Mouse (Mus musculus) WW6 (cell line): ENCODE measurements at regions not wholly inside any gene's neighbourhood (a gene's known extent, or its start where the extent isn't known, plus 50 kb on each side); places are given as distances from the start of the nearest gene placed in this dataset.
A peak's percentile ranks its signal among the peaks of the same experiment; 100 is the strongest.
"Not testable (repeated sequence)": the region's sequence is repeated elsewhere in the genome, so short reads cannot be mapped to it uniquely, and the experiment has no call there.

Source experiments
- DNase-seq: peaks from one replicate; pipeline ENCODE4 v3.0.0-alpha.2; 2013; ENCODE audit warnings: low read depth, low spot score

- DNase-seq, result no peak
Measured at GRCm38 (mm10) chr1:136680173-136680572, 55.5 kb downstream of the Zfp281 start.

DNA sequence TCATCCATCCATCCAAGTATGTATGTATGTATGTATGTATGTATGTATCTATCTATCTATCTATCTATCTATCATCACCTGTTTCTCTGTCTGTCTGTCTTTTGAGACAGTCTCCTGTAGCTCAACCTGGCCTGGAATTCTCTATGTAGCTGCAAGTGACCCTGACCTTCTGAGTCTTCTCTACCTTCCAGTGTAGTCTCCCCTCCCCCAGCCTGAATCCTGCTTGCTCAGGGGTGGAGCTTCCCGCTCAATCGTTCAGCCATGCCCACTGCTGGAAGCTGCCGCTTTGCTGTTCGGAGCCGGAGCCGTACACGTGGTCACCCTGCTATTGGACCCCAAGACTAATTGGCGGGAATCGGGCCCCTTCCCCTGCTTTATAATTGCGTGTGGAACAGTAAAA is 57.6 kb downstream of the Zfp281 start:
- not testable (repeated sequence) for DNase-seq

DNA sequence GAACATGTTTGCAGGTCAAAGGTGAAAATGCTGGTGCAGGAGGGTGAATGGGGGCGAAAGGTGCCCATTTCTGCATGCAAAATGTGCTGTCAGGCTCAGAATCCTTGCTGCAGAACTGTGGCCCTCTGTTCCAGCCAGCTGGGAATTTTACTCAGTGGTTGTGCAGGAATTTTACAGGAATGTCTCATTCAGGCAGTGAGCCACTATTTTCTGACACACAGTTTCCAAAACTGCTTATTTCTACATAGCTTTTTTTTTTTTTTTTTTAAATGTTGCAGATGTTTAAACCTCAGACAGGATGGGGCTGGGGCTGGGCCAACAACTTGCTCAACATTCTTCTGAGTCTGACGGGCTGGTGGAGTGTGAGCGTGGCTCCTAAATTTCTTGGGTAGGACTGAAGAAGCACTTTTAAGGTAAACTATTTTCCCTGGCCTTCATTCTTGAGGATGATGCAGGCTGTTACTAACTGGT is 58.4 kb downstream of the Zfp281 start:
- no peak for DNase-seq

GRCm38 (mm10) chr1:136683561-136684131 is 58.9 kb downstream of the Zfp281 start:
- no peak for DNase-seq

DNA sequence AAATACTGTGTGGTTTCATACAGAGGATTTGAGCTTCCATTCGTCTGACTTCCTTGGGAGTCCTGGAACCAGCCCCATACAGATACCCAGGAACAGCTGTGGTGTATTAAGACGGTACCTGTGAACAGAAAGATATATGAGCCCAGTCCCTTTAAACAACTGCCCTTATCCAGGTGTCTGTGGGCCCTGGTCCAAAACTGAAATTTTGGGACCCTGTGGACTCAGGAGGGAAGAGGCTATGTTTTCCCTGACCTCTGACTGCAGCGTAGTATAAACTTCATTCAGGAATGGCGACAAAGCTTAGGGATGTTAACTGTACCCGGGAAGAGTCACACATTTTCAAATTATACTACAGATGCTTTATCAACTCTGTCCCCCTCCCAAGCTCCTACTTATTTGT is 59.8 kb downstream of the Zfp281 start:
- DNase-seq, result no peak

DNA sequence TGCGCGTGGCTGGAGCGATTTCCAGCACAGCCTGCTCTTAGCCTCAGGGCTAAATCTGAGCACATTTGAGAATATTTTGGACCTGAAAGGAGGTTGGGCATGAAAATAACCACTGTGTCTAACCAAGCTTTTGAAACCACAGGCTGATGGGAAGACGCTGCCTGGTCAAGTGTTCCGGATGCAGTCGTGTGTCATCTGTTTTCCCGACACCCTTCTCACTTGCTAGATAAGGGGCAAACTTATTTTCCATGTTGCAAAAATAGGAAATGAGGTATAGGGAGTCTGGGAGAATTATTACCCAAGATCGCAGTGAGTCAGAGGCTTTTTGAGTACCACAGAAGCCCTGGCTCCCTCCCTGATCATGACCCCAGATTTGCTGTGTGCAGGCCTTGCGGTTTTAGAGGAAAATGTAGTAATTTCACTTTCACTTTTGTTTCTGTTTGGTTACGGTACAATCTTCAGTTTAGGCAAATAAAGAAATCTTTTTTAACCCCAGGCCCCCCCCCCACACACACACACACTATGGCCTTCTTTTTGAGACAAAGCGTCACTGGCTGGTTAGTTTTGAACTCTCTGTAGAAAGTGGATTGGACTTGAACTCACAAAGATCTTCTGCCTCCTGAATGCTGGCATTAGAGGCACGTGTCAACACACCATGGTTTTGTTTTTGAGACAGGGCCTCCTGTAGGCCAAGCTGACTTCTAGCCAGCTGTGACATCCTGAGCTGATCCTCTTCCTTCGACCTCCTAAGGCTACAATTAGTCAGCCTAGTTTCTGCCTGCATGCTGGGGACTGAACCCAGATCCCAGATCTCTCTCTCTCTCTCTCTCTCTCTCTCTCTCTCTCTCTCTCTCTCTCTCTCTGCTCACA is 60.7 kb downstream of the Zfp281 start:
- no peak for DNase-seq

DNA sequence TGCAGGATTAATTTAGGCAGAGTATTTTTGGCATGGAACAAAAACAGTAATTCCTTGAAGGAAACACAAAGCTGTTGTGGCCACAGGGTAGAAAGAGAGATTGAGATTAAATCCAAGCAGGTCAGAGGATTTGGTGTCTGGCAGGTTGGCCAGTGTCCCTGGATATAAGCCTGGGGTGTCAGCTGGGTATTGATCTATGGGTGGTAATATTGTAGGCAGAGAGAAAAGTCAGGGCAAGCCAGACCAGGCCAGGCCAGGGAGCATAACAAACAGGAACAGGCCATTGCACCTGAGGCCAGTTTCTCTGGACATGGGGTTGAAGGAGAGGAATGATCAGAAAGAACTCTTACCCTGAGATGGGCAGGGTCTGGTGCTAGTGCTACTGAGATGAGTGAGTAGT is 61.8 kb downstream of the Zfp281 start:
- DNase-seq, result no peak

GRCm38 (mm10) chr1:136690068-136690467 is 65.4 kb downstream of the Zfp281 start:
- no peak for DNase-seq

DNA sequence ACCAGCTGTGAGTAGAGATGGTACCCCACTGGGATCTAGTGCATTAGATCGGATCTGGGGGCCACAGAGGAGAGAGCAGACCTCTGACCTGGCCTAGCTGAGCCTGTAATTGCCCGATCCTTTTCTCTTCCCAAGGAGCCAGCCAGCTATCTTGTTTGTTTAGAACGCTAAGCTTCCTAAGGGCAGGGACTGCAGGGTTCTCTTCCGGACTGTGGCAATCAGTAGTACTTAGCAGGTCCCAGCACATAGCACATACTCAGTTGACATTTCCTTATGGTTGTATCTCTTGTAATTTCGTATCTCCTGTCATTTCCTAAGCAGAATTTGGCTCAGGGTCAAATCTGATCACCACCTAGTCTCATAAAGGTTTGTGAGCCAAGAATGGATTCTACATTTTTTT is 68.7 kb downstream of the Zfp281 start:
- DNase-seq, result no peak

- DNase-seq, result peak; percentile 87
Measured at GRCm38 (mm10) chr1:136694983-136695382, 70.3 kb downstream of the Zfp281 start.

- peak; percentile 91 for DNase-seq
Measured at GRCm38 (mm10) chr1:136696077-136696641, 71.5 kb downstream of the Zfp281 start.

DNA sequence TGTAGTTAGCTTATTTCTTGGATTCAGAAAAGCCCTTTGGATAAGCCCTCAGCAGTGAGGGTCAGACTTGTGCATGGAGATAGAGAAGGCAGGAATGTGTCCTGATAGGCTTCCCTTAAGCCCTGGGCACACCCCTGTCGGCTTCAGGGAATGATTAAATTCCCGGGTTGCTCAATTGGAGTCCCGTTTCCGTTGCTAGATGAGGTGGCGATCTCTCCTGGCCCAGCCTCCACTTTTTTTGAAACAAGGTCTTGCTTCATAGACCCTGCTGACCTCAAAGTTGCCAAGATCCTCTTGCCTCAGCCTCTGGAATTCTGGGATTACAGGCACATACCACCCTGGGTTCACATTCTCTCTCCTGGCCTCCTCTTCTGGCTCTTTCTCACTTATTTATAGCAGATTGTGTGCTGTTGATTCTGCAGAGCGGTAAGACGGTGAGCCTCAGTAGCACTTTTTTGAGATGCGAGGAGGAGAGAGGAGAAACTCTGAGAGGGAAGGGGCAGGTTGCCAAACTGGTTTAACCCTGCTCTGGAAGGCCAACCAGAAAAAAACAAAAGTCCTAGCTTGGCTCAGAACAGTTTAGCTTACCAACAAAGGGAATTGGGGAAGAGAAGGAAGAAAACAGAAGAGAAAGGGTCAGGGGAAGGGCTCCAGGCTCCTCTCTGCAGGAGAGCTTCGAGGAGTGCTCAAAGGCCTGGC is 73.9 kb downstream of the Zfp281 start:
- DNase-seq, result no peak

DNA sequence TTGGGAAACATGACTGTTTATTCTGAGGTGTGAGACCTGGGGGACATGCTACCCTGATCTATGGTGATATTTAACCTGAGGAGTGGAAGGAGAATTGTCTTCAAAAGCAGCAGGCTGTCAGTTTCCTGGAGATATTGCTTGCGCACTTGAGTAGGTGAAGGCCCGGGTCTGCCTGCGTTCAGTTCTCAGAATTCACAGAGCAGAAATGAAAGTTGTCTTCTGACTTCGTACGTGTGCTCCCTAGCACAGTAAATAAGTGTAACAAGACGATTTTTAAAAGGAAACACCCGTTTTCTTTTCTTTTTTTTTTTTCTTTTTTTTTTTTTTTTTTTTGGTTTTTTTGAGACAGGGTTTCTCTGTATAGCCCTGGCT is 74.4 kb downstream of the Zfp281 start:
- DNase-seq, result no peak

GRCm38 (mm10) chr1:136699571-136699970 is 74.9 kb downstream of the Zfp281 start:
- no peak for DNase-seq

DNA sequence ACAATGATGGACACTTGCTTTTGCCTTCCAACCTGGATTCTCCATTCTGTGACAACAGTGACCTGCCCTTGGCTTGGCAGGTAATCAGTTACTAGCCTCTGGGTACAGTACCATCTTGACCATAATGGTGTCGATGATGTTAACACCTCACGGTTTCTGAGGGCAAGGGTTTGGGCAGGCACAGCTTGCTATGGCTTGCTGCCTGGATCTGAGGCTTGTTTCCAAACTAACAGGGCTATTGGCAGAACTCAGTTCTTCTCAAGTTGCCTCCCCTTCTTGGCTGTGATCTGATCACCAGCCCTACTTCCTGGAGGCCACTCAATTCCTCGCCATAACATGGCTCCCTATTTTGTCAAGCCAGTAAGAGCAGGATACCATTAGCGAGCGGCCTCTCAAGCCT is 79.4 kb downstream of the Zfp281 start:
- no peak for DNase-seq

DNA sequence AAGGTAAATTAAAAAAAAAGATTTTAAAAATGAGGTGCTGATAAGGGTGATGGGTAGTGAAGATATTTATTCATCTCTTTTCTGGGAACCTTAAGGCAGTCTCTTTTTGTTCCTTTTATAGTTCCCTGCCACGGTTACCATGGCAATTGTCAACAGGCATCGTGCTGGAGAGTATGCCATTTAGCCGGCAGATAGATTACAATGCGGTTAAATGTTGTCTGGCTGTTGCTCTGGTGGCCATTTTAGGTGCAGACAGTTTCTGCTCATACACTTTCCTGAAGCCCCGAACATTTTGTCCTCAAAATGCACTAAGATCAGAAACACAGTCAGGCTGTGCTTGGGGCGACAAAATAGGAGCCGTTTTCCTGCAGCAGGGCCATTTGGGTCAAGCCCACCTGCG is 81.8 kb downstream of the Zfp281 start:
- no peak for DNase-seq

DNA sequence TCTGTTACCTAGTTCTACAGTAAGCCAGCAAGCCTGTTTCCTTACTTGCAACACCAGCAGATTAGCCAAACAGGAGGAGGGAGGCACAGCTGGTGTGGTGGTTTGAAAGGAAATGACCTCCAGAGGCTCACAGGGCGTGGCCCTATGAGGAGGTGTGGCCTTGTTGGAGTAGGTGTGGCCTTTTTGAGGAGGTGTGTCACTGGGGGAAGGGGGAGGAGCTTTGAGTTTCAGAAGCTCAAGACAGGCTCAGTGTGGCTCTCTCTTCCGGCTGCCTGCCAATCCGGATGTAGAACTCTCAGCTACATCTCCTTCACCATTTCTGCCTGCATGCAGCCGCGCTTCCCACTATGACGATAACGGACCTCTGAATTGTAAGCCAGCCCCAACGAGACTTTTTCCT is 82.7 kb downstream of the Zfp281 start:
- DNase-seq, result peak; percentile 90

- DNase-seq, result no peak
Measured at GRCm38 (mm10) chr1:136707866-136708265, 83.2 kb downstream of the Zfp281 start.

DNA sequence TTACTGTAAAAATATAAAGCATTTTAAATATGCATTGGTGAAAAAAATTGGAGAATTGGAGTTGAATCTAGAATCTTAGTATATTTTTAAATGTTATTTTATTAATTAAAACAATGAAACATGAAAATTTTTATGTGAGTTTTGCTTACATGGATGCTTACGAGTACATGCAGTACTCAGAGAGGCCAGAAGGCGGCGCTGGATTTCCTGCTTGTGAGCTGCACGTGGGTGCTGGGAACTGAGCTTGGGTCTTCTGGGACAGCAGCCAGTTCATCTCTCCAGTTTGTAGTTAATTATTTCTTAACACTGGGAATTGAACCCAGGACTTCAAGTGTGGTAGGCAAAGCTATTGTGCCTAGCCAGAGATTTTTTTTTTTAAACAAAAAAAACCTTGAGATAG is 85.5 kb downstream of the Zfp281 start:
- DNase-seq, result no peak

DNA sequence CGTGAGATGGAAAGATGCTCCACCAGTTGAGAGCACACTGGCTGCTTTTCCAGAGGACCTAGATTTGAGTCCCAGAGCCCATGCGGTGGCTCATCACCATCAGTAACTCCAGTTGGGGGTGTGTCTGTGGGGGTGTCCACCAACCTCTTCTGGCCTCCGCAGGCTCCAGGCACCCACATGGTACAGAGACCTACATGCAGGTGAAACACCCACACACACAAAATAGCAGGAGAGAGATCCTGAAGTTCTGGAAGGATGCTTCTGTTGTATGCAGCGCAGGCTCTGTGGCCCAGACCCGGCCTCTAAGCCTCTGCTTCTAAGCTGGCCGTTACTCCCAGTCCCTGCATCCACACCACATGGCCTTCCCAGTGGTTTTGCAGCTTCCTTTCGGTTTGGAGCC is 86.5 kb downstream of the Zfp281 start:
- DNase-seq, result no peak

GRCm38 (mm10) chr1:136714077-136714476 is 89.4 kb downstream of the Zfp281 start:
- DNase-seq, result no peak

DNA sequence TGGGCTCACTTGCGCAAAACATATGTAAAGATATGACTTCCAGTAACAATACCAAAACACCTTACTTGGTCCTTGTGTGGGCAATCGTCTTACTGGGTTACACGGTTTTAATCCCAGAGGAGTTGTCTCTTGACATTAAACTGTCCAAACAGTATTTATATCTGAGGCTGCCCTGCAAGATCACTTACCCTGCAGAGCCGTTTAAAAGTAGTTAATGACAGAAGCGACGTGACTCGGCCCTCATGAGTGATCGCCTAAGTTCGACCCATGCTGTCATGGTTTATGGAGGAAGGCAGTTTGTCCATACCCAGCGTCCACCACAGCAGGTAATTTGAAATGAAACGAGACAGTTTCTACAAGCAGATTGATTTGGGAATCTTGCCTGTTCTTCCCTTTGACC is 90.3 kb downstream of the Zfp281 start:
- no peak for DNase-seq
